Mouse (Mus musculus) heart, adult 18-20 months (tissue): ENCODE measurements at regions not wholly inside any gene's neighbourhood (a gene's known extent, or its start where the extent isn't known, plus 50 kb on each side); places are given as distances from the start of the nearest gene placed in this dataset.

Experiments used
- DNase-seq, 2 experiments: peaks; one replicate each; pipeline ENCODE4 v3.0.0; 2021 to 2022; ENCODE audit warnings: mixed read lengths in 1 of 2

- no peak for DNase-seq
These were observed 972.4 kb upstream of the Ctnnd2 start for GRCm38 (mm10) chr15:29199988-29200387.

- no peak for DNase-seq
These were observed 948.7 kb upstream of the Ctnnd2 start for GRCm38 (mm10) chr15:29223667-29224066.

GRCm38 (mm10) chr15:29226889-29227288 is 945.5 kb upstream of the Ctnnd2 start:
- DNase-seq, result no peak

GRCm38 (mm10) chr15:29234635-29235034 is 937.8 kb upstream of the Ctnnd2 start:
- DNase-seq, result no peak

DNA sequence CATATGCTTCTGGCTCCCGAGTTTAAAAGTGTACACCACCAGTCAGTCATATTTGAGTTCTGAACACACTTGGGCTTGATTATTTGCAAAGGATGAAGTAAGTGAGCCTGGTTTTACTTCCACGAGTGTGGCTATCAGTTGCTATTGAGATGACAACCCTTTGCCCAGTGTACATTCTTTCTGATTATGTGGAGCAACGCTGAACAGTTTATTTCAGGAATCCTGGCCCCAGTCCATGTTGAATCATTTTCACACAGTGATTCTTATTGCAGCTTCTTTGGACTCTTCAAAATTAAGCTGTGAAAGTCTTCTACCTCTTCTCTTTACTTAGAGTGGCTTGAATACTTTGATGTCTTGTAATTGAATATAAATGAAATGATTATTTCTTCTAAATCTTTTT is 917.2 kb upstream of the Ctnnd2 start:
- DNase-seq, result peak; percentile 5 to 13

DNA sequence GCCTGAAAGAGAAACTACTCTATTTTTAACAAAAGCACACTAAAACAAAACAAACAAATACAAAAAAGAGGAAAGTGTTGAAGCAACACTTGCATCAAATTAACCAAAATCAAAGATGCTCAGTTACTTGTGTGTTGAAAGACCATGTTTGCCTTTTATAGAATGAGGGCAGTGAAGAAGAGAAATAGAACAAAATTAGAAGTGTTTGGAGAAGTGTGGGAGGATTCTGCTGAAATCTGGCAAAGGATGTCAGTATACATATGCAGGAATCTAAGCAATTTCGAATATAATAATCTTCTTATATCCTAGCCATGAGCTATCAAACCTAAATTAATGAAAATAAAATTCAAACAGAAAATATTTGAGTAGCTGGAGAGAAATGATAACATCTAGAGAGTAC is 905.6 kb upstream of the Ctnnd2 start:
- DNase-seq, result no peak

- DNase-seq, result no peak
These were observed 875.9 kb upstream of the Ctnnd2 start for GRCm38 (mm10) chr15:29296454-29296853.
